Mouse (Mus musculus): ENCODE data around the gene Sv2c. TPM values are rescaled to one million over a fixed set of nuclear protein-coding genes. Genes with fewer than 3 reads are reported as not detected.
"Not testable (repeated sequence)": the region's sequence is repeated elsewhere in the genome, so short reads cannot be mapped to it uniquely, and the experiment has no call there.

Sv2c gene
- under 1 TPM; 0.07 to 0.24 TPM for total RNA-seq (2021)
- long read RNA-seq, experiment 1 = 0 reads
- long read RNA-seq, experiment 2 = 0 reads

DNA sequence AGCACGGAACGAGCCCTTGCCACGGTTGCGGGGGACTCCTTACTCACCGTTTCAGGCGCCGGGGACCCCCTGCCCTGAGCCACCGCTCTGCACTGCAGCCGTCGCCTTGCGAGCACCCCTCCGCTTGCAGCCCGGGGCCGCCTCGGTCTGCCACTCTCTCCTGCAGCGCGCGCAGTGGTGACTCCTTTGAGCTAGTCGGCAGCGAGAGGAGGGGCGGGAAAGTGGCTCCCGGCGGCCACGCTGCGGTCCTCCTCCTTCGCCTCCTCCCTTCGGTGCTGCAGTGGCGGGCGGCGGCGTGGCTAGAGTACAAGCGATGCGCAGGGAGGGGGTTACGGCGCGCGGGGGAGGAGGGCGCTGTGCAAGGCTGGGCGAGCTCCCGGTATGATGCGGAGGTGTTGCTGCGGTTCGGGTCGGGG is at the start of gene Sv2c:
Sv2c (minus strand) TSS at position 177 of the 416 bp plus-strand sequence.
- intact Hi-C loops (cut with DNase I) = no loop called here
- DNase-seq = peak; percentile 10 to 15

GRCm38 (mm10) chr13:96180671-96181161 is 48.3 kb upstream of the Sv2c start:
- intact Hi-C loops (cut with DNase I) = no loop called here
- DNase-seq = peak in 1 of 2 experiments; percentile 2

DNA sequence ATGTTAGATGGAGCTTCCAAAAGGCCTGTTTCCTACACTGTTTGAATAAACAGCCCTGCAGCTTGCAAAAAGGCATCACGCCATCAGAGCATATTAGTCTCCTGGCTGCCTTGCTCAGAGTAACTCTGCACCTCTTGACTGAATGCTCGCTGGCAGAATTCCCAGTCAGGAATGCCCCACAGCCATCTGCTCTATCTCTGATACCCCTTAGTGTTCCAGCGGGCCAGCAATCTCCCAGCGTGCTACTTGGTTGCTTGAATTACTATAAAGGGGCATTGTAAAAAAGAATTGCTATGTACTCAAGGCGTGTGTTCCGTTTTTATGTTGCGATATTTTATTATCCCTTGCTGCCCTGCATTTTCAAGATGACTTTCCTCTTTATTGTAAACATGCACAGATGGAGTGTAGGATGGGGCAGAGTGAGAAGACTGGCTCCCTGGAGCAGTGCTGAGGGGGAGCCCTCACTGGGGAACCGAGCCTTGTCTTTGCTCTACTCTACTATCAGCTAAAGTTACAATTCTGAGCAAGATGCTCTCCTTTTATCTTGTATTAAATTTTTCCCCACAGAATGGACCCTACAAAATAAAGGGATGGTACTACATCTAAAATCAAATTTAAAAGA is 43.3 kb upstream of the Sv2c start:
- intact Hi-C loops (cut with DNase I) = no loop called here
- peak; percentile 49 to 69 for DNase-seq

DNA sequence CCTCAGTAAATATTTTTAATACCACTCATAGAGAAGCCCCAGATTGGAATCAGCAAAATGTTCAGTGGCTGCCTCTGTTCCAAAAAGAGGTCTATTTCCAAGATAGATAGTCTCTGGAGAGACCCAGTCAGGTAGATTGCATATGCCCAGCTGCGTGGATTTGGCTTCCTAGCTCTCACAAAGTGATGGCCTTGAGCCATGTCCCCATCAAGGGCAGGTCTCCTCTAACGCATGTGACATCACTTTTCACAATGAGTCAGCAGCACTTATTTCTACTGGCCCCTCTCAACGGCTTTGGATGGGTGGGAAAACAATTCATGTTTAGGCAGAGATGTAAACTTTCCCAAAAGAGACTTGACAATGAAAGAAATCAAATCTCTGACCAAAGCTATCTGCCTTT is 41.3 kb upstream of the Sv2c start:
- DNase-seq = peak in 1 of 2 experiments; percentile 7
- intact Hi-C loops (cut with DNase I) = no loop called here

GRCm38 (mm10) chr13:96172290-96172689 is 39.9 kb upstream of the Sv2c start:
- intact Hi-C loops (cut with DNase I) = no loop called here
- DNase-seq = no peak

- DNase-seq = no peak
- intact Hi-C loops (cut with DNase I) = no loop called here
These were observed 36.8 kb upstream of the Sv2c start for GRCm38 (mm10) chr13:96168991-96169665.

DNA sequence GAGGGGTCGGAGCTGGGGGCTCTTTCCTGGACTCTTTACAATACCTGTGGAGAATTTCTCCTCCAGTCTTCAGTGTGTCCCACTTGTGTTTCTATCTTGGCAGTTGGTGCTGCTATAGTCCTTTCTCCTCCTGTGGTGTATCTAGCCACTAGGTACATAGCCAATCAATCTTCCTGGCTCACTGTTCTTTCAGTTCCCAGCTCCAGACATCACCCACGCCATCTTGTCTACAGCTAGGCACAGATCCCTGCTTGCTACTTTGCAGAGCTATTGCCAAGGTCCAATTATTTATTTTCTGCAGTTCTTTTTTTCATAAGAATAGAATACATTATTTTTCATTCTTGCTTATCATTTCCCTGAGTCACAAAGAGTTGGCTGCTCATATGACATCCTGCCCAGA is 34.2 kb upstream of the Sv2c start:
- intact Hi-C loops (cut with DNase I) = no loop called here
- no peak for DNase-seq

- intact Hi-C loops (cut with DNase I) = no loop called here
- DNase-seq = no peak
These were observed 1.2 kb upstream of the Sv2c start for GRCm38 (mm10) chr13:96133363-96134100.

GRCm38 (mm10) chr13:96132833-96133232 is 456 bp upstream of the Sv2c start:
- intact Hi-C loops (cut with DNase I) = no loop called here

GRCm38 (mm10) chr13:96131911-96132310 is 466 bp downstream of the Sv2c start:
- intact Hi-C loops (cut with DNase I) = no loop called here
- DNase-seq = no peak

More at GRCm38 (mm10) chr13:96132833-96133232, 456 bp upstream of the Sv2c start:
- DNase-seq = no peak

DNA sequence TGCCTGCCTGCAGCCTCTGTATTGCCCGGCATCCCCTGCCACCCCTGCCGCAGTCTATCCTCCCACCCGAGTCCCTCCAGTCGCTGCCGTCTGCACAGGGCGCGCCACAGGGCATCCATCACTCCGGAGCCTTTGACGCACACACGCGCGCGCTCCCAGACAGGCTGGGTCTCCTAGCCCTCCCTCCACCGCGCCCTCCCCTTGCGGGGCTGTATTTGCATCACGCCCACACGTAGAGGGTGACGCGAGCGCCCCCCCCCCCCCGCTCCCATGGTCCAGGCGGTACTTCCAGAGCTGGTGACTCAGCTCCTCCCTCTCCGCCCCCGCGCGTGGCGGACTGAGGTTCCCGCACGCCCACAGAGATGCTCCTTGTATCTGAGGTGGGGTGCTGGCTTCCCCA is 1.3 kb downstream of the Sv2c start:
- no peak for DNase-seq
- intact Hi-C loops (cut with DNase I) = no loop called here

GRCm38 (mm10) chr13:96129081-96129480 is 3.3 kb downstream of the Sv2c start:
- intact Hi-C loops (cut with DNase I) = no loop called here
- DNase-seq = no peak

DNA sequence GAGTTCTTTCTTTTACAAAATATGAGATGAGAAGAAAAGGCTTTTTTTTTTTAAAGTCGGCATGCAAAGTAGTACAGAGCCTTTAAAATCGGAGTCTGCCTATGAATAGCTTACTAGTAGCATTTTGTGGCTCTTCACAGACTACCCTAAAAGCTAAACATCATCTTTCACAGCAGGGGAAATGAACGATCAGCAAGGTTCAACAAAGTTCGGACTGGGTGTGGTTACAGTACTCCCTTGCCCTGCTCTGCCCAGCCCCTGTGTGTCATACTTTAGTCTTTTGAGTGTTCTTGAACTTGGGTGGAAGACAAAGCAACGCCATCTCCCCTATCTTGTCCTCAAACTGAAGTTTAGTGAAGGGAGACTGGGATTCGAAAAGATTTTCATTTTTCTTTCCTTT is 5.7 kb downstream of the Sv2c start:
- intact Hi-C loops (cut with DNase I) = no loop called here
- no peak for DNase-seq

GRCm38 (mm10) chr13:96125011-96125410 is 7.4 kb downstream of the Sv2c start:
- no peak for DNase-seq
- intact Hi-C loops (cut with DNase I) = no loop called here

DNA sequence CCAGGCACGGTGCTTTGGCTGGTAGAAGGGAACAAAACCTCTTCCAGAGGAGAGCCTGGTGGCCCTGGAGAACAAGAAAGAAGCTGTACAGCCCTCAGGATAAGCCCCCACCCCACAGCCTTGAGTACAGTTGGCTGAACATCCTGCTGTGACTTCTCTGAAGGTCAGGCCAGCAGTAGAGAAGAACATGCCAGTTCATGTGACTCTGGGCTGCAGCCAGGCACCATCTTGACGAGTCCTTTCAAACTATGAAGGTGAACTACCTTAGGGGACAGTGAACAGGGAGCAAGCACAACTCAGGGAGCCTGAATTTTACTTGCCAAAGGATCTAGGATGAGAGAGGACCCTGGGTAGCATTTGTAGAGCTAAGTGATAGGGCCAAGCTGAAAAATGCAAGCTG is 19.7 kb downstream of the Sv2c start:
- intact Hi-C loops (cut with DNase I) = no loop called here

DNA sequence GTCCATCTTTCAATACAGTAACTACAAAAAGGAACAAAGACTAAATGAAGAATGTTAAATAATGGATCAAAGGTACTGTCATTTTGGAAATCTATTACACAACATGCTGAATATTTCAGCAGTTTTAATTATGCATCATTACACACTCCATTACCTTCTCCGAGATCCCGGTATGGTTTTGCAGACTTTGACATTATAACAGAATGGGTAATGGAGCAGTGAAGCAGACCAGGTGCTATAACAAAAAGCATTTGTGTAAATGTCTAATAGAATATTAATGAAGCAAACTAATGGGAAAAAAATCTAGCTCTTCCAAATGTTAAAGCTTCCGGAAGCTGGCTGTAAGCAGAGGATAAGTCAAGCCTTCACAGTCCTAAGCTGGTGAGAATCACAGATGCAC is 21.6 kb downstream of the Sv2c start:
- intact Hi-C loops (cut with DNase I) = no loop called here

More for the DNA sequence above, 19.7 kb downstream of the Sv2c start:
- DNase-seq = peak; percentile 16 to 26

DNA sequence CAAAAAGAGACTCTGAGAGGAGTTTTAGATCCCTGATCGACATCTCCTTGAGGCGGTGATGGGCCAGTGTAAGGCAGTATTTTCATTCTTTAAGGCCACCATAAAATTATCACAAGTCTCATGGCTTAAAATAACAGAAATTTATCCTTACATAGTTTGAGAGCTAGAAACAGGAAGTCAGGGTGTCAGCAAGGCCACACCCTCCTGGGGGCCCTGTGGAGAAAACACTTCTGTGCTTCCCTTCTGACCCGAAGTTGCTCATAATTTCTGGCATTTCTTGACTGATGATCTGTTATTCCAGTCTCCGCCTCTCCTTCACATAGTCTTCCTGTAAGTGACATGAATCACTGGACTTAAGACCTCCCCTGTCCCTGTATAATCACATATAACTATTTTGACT is 26.0 kb downstream of the Sv2c start:
- intact Hi-C loops (cut with DNase I) = no loop called here
- no peak for DNase-seq

More for the DNA sequence above, 21.6 kb downstream of the Sv2c start:
- no peak for DNase-seq

DNA sequence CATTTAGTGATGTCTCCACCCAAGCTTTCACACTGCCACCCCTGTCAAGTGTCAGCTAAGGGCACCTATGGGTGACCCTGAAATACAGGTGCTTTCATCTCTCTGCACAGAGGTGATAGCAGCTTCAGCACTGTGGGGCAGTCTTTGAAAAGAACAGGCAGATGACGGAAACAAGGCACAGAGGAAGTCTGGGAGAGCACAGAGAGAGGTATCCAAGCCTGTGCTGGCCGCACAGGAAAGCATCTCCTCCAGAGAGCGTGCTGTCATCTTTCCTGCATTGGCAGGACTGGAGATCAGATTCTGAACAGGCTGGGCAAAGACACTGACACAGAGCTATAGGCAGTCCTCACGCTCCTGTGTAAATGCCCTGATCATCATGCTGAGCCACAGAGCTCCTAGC is 41.4 kb downstream of the Sv2c start:
- DNase-seq = no peak
- intact Hi-C loops (cut with DNase I) = no loop called here

DNA sequence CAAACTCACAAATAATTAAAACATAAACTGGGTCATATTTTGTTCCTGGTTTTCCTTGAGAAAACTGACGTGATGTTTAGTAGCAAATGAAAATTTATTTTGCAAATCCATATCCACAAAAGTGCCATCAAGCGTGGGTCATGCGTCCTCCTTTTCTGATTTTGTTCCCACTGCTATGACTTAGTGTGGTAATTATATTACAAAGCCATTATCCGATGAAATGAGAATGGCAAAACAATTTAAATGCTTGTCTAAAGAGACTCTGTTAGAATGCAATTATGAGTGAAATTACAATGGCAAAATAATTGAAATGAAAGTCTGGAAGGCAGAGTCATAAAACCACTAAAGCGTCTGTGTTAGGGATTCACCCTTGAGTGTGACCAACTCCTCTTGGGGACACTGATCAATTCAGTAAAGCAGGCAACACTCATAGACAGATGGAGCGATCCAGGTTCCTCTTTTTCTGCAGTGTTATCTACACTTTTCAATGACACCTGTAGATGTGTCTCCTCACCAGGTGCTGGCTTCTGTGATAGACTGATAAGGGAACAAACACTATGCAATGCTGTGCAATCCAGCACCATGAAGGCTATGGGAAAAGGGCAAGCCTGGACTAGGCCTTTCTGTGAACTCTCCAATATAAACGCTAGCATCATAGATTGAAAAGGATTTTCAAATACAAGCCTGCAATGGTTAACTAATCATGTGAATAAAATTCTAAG is 46.6 kb downstream of the Sv2c start:
- intact Hi-C loops (cut with DNase I) = no loop called here
- no peak for DNase-seq

DNA sequence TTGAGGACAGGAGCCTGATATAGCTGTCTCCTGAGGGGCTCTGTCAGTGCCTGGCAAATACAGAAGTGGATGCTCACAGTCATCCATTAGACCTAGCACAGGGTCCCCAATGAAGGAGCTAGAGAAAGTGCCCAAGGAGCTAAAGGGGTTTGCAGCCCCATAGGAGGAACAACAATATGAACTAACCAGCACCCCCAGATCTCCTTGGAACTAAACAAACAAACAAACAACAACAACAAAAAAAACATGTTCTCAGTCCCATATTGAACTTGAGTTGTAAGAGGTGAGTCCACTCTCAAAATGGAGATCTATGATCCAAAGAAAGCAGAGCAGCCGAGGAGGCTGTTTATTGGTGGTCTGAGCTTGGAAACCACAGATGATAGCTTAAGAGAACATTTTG is 50.6 kb downstream of the Sv2c start, which contains the start of gene Gm17190:
Gm17190 (plus strand) TSS at position 301 of the 400 bp plus-strand sequence.
- intact Hi-C loops (cut with DNase I) = not testable (repeated sequence)

More for the DNA sequence above, 50.6 kb downstream of the Sv2c start, which contains the start of gene Gm17190:
- DNase-seq = not testable (repeated sequence)

Data from heart, postnatal 14 days (tissue).